Mouse (Mus musculus): Measurements from ENCODE around the gene Gnb1.

GRCm38 (mm10) chr4:155463050-155463449 lies 28.1 kb upstream of the Gnb1 start:
- TF ChIP-seq CTCF (IDR thresholded peaks at IDR 0.05; ENCODE audit: extremely low read depth, insufficient read length, insufficient replicate concordance, low read depth, low read length) (no peak), POLR2A (IDR thresholded peaks at IDR 0.05; ENCODE audit: low read depth, low read length) (no peak)
